Mouse (Mus musculus) embryonic fibroblast, embryonic 13.5 days (primary cell): ENCODE measurements around the gene Ubtd2.

Experiments
- CTCF ChIP-seq: IDR thresholded peaks from 2 replicates; pipeline ENCODE4 v1.5.1; 2011; ENCODE audit warnings: mild to moderate bottlenecking, control low read depth, low read length, moderate library complexity, borderline replicate concordance; ENCODE audit not compliant: insufficient read depth
- POLR2A ChIP-seq: IDR thresholded peaks from 2 replicates; pipeline ENCODE4 v1.6.1; 2011; ENCODE audit warnings: low read depth, mild to moderate bottlenecking, control low read depth, low read length, moderate library complexity

DNA sequence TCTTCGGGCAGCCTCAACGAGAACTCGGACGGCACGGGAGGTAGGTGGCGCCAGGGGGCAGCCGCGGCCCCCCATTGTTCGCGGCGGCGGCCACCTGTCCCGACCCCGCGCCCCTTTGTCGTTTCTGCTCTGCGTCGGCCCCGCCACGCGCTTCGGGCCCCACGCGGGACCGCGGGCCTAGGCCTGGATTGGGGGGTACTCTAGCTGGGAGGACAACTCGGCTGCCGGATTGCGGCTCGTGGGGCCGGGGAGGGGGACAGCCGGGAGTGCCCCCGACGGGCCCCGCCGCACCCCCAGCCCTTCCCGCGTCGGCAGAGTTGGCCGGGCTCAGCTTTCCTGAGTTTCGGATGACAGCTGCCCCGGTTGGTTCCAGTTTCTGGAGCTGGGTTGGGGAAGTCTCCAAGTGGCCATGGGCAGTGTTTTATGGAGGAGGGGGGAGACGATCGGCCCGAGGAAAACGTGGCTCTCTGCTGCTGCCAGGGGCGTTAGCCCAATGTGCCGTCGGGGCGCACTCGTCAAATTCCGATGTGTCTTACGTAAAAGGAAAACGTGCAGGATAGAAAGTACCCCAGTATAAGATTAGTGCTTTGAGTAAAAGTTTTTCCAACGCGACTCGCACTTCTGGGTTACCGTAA is 454 bp downstream of the Ubtd2 start:
- TF ChIP-seq POLR2A (peak; percentile 35), CTCF (no peak)
